Mouse (Mus musculus) kidney, embryonic 16.5 days (tissue): ENCODE data around the gene 9130019O22Rik. TPM values are rescaled to one million over a fixed set of nuclear protein-coding genes. Genes with fewer than 3 reads are reported as not detected.
"Not testable (repeated sequence)": the region's sequence is repeated elsewhere in the genome, so short reads cannot be mapped to it uniquely, and the experiment has no call there.

Source experiments
- ATAC-seq: fragments of 200-750 bp; cut with Nextera tagmentation; 2 replicates; pipeline ENCODE4 v1.8.0; 2017; ENCODE audit warnings: moderate TSS enrichment; ENCODE audit not compliant: low FRiP score, low TSS enrichment
- H3K27ac ChIP-seq: fragments of 300-500 bp; sonication (generic); 2 replicates; pipeline ENCODE4 v1.5.1; 2014; ENCODE audit warnings: low read length
- H3K27me3 ChIP-seq: fragments of 300-500 bp; sonication (generic); 2 replicates; pipeline ENCODE4 v1.6.1; 2014; ENCODE audit warnings: low read length, control low read depth, mixed read lengths; ENCODE audit not compliant: insufficient read depth
- H3K36me3 ChIP-seq: fragments of 300-500 bp; sonication (generic); 2 replicates; pipeline ENCODE4 v1.6.1; 2014; ENCODE audit warnings: low read length, control low read depth, mixed read lengths; ENCODE audit not compliant: insufficient read depth
- H3K4me1 ChIP-seq: fragments of 300-500 bp; sonication (generic); 2 replicates; pipeline ENCODE4 v1.6.1; 2014; ENCODE audit warnings: low read length, control low read depth, mixed read lengths; ENCODE audit not compliant: insufficient read depth
- H3K4me2 ChIP-seq: fragments of 300-500 bp; sonication (generic); replicated peaks from 2 replicates; pipeline ENCODE4 v1.6.1; 2014; ENCODE audit warnings: low read depth, low read length
- H3K4me3 ChIP-seq: fragments of 300-500 bp; sonication (generic); 2 replicates; pipeline ENCODE4 v1.5.1; 2014; ENCODE audit warnings: mild to moderate bottlenecking, low read length
- H3K9ac ChIP-seq: fragments of 300-500 bp; sonication (generic); replicated peaks from 2 replicates; pipeline ENCODE4 v1.6.1; 2014; ENCODE audit warnings: low read length
- H3K9me3 ChIP-seq: fragments of 300-500 bp; sonication (generic); 2 replicates; pipeline ENCODE4 v1.6.1; 2016; ENCODE audit warnings: low read length, control low read depth
- WGBS: fragments of 180-500 bp; shearing (Covaris S2); extraction: QIAGEN DNeasy Blood & Tissue Kit; methylation state at CpG from one replicate; pipeline ENCODE4 v1.1.7; 2014; 5-methylcytosine and 5-hydroxymethylcytosine counted together
- polyA plus RNA-seq: library from polyadenylated mRNA; unstranded; fragments of >200 nt; fragmentation: Nextera tagmentation; extraction: Ambion mirVana; gene quantifications from 2 replicates; pipeline ENCODE4 v1.2.1, GENCODE M21; 2015

The 9130019O22Rik gene
- polyA plus RNA-seq, 1 experiment from 2014 or later, result 6.8 TPM

DNA sequence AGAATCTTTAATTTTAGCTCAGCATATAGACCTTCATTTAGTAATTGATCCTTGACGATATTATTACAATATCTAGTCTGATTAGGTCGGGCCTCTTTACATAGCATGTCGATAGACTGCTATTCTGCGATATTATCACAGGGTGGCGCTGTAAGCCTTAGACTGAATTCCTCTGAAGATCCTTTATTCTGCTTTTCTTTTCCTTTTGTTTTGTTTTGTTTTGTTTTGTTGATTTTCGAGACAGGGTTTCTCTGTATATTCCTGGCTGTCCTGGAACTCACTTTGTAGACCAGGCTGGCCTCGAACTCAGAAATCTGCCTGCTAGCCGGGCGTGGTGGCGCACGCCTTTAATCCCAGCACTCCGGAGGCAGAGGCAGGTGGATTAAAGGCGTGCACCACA lies 24.5 kb downstream of the 9130019O22Rik start:
- WGBS, result 25% methylated on average over 13 of the region's 13 CpGs
- H3K4me2 ChIP-seq, result 0 out of 2 replicates have a peak overlapping the region, but pooled peaks have one; percentile 33

GRCm38 (mm10) chr7:127361449-127361848 lies 25.5 kb downstream of the 9130019O22Rik start:
- no peak for ATAC-seq
- H3K4me2 ChIP-seq, result no peak overlapping the region
- H3K27me3 ChIP-seq, result peaks cover 14% of the 10 kb centered on the region; the same call in 1 of the 2 replicates
- H3K4me3 ChIP-seq, result no peak overlapping the region
- no peak overlapping the region for H3K27ac ChIP-seq
- no peaks in the 10 kb centered on the region for H3K36me3 ChIP-seq
- no peak overlapping the region for H3K9ac ChIP-seq
- 41% methylated on average over 13 of the region's 13 CpGs for WGBS
- no peaks in the 10 kb centered on the region for H3K9me3 ChIP-seq
- peaks cover 4% of the 10 kb centered on the region for H3K4me1 ChIP-seq

More for the DNA sequence above, 24.5 kb downstream of the 9130019O22Rik start:
- Histone ChIP-seq H3K27me3 (peaks cover 14% of the 10 kb centered on the region; the same call in 1 of the 2 replicates), H3K4me3 (peak overlapping the region; percentile 29)
- H3K36me3 ChIP-seq, ATAC-seq, H3K9me3 ChIP-seq, H3K9ac ChIP-seq, H3K27ac ChIP-seq, H3K4me1 ChIP-seq: not testable (repeated sequence)

DNA sequence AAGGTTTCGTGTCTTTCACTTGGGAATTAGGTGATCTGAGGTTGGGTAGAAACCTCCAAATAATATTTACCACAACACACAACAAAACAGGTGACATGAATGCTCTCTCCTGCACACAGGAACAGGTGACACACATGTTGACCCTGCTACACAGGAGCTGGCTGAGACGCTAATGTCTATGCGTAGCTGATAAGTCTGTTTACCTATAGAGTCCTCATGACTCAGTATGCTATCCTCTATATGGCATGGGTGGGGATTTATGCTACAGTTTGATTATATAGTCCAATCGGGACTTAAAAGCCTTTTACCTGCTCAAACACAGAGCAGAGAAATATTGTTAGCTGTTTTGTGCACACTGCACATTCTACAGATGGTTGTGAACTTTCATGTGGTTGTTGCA lies 26.7 kb downstream of the 9130019O22Rik start:
- no peak for ATAC-seq
- no peak overlapping the region for H3K27ac ChIP-seq
- no peak overlapping the region for H3K4me2 ChIP-seq
- H3K4me3 ChIP-seq, result no peak overlapping the region
- no peaks in the 10 kb centered on the region for H3K9me3 ChIP-seq
- WGBS, result 74% methylated on average over 4 of the region's 4 CpGs
- H3K36me3 ChIP-seq, result no peaks in the 10 kb centered on the region
- peaks cover 14% of the 10 kb centered on the region; the same call in 1 of the 2 replicates for H3K27me3 ChIP-seq
- H3K4me1 ChIP-seq, result peaks cover 4% of the 10 kb centered on the region
- no peak overlapping the region for H3K9ac ChIP-seq

DNA sequence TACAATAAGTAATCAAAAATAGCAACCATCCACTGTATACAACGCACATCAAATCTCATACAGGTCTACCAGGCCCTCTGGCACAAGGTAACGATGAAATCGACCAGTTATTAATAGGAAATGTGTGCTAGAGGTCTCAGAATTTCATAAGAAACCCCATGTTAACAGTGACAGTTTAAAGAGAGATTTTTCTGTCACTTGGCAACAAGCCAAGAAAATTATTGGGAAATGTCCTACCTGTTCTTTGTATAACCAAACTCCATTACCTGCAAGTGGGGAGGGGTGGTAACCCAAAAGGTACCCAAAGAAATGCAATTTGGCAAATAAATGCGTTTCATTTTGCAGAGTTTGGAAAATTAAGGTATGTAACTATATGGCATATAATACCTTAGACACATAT lies 28.5 kb downstream of the 9130019O22Rik start:
- Histone ChIP-seq H3K36me3 (no peaks in the 10 kb centered on the region), H3K27ac (no peak overlapping the region), H3K9me3 (no peaks in the 10 kb centered on the region), H3K4me3 (no peak overlapping the region), H3K4me2 (no peak overlapping the region), H3K9ac (no peak overlapping the region), H3K4me1 (peaks cover 3% of the 10 kb centered on the region), H3K27me3 (peaks cover 11% of the 10 kb centered on the region; the same call in 1 of the 2 replicates)
- ATAC-seq, result no peak
- 74% methylated on average over 4 of the region's 4 CpGs for WGBS

- no peak for ATAC-seq
- no peak overlapping the region for H3K4me3 ChIP-seq
- no peak overlapping the region for H3K4me2 ChIP-seq
- H3K27me3 ChIP-seq, result peaks cover 11% of the 10 kb centered on the region; the same call in 1 of the 2 replicates
- WGBS, result 56% methylated on average over 2 of the region's 2 CpGs
- no peak overlapping the region for H3K27ac ChIP-seq
- H3K9me3 ChIP-seq, result no peaks in the 10 kb centered on the region
- H3K9ac ChIP-seq, result no peak overlapping the region
- no peaks in the 10 kb centered on the region for H3K4me1 ChIP-seq
- no peaks in the 10 kb centered on the region for H3K36me3 ChIP-seq
These were observed 29.1 kb downstream of the 9130019O22Rik start for GRCm38 (mm10) chr7:127357871-127358270.

DNA sequence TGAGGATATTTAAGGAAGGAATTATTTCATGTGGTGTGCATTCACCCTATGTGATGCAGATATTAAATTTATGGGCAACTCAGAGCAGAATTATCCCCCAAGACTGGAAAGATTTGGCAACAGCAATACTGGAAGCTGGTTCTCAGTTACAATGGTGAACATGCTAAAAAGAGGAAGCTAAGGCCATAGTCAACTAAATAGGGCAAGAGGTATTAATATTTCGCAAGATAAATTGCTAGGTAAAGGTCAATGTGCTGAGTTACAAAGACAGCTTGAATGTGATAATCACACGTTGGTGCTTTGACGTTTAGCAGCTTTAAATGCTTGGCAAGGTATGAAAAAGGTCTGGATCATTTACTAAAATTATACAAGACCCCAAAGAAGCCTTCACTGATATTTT lies 31.2 kb downstream of the 9130019O22Rik start:
- Histone ChIP-seq H3K9me3 (no peaks in the 10 kb centered on the region), H3K4me2 (no peak overlapping the region), H3K9ac (no peak overlapping the region), H3K27me3 (peaks cover 9% of the 10 kb centered on the region; the same call in 1 of the 2 replicates), H3K4me1 (no peaks in the 10 kb centered on the region), H3K36me3 (no peaks in the 10 kb centered on the region), H3K4me3 (no peak overlapping the region), H3K27ac (no peak overlapping the region)
- ATAC-seq, result no peak
- WGBS, result 63% methylated on average over 3 of the region's 3 CpGs

DNA sequence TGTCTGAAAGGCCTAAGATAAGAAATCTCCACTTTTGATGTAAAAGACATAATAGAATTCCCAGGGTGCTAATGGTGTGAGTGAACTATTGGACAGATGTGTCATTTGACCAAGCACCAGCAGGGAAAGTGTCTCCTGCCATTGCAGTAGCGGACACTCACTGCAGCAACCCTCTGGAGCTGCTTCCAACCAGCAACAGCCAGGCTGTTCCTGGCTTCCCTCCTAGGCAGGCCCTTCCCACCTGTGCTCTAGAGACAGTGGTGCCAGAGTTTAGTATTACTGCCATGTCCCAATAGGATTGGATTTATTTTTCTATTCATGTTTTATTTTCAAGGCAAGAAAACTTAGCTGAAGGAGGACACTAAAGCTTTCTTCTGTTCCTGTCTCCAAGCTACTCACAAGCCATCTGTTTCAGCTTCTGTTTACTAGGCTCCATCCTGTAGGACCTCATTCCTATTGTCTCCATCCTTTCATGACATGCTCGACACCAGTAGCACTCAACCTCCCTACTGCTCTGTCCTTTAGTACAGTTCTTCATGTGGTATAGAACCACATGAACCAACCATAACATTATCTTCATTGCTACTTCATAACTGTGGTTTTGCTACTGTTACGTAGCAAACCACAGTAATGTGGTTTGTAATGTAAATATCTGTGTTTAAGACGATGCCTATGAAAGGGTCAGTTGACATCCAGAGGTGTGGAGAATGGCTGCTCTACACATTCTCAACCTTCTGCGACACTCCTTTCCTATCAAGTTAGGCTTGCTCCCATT lies 35.5 kb downstream of the 9130019O22Rik start:
- H3K4me1 ChIP-seq, result peaks cover 8% of the 10 kb centered on the region
- WGBS, result 90% methylated on average over 5 of the region's 5 CpGs
- no peaks in the 10 kb centered on the region for H3K27me3 ChIP-seq
- H3K4me3 ChIP-seq, result no peak overlapping the region
- no peaks in the 10 kb centered on the region for H3K9me3 ChIP-seq
- H3K36me3 ChIP-seq, result no peaks in the 10 kb centered on the region
- no peak overlapping the region for H3K4me2 ChIP-seq
- H3K9ac ChIP-seq, result no peak overlapping the region
- H3K27ac ChIP-seq, result no peak overlapping the region
- no peak for ATAC-seq

DNA sequence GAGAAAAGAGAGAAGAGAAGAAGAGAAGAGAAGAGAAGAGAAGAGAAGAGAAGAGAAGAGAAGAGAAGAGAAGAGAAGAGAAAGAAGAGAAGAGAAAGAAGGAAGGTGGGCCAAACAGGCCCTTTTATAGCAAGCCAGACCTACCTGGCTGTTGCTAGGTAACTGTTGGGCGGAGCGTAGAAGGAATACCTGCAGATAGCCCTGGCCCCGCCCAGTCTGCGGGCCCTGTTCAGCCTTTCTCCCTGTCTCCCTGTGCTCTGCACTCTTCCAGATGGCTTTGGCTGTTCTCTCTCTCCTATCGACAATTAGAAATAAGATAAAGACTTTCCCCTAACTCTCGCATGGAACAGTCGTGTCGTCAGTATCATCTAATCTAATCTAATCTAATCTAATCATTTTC lies 40.3 kb downstream of the 9130019O22Rik start:
- no peak for ATAC-seq
- peak overlapping the region; percentile 91 for H3K9ac ChIP-seq
- H3K4me1 ChIP-seq, result peaks cover 20% of the 10 kb centered on the region
- 13% methylated on average over 8 of the region's 8 CpGs for WGBS
- peak overlapping the region; percentile 75 for H3K4me2 ChIP-seq
- peaks cover 17% of the 10 kb centered on the region for H3K36me3 ChIP-seq
- peak overlapping the region; percentile 99; the same call in 1 of the 2 replicates for H3K27ac ChIP-seq
- H3K9me3 ChIP-seq, result no peaks in the 10 kb centered on the region
- no peaks in the 10 kb centered on the region for H3K27me3 ChIP-seq
- peak overlapping the region; percentile 79 for H3K4me3 ChIP-seq

DNA sequence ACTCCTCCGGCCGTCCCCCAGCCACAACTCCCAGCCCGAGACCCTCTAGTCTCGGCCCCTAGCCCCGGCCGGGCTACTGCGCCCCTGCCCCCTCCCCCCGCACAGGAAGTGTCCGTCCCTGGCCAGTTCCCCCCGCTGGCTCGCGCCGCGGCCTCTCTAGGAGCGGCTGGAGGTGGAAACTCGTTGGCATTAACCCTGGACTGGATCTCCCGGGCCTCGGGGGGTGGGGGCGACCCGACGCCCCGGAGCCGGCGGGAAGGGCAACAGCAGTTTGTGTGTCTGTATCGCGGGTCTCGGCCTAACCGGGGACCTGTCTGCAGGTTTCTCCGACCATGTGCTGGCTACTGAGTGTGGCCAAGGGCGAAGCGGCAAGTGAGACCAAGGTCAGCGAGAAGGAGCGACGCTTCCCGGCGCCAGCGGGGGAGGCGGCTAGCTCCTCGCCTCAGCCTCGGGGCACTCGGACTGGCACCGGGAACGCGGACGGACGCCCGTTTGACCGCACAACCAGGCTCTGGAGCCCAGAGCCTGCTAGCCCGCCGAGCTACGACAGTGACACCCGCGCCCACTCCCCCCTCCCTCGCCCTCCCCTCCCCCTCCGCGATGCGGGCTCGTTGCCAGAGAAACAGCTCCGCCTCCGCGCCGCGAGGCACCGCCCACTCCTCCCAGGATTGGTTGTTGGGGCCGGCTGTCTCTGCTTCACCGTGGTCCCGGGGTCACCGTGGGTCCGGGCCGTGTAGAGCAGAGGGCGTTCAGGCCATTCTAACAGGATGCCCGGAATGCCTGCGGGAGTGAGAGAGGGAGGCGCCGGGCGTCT lies 41.2 kb downstream of the 9130019O22Rik start, which contains the start of gene Zfp768:
Gene Zfp768, minus strand, starts transcription at position 78 of the 814 bp plus-strand sequence.
- H3K4me3 ChIP-seq, result peak within 1 kb of the TSS; percentile 79
- peak within 1 kb of the TSS; percentile 75 for H3K4me2 ChIP-seq
- H3K27me3 ChIP-seq, result no peaks in the 10 kb centered on the region
- WGBS, result under 1% methylated on average over 75 of the region's 76 CpGs
- H3K9ac ChIP-seq, result peak within 1 kb of the TSS; percentile 91
- H3K4me1 ChIP-seq, result peaks cover 22% of the 10 kb centered on the region
- ATAC-seq, result peak; percentile 95
- H3K36me3 ChIP-seq, result peaks cover 23% of the 10 kb centered on the region
- H3K9me3 ChIP-seq, result no peaks in the 10 kb centered on the region
- peak within 1 kb of the TSS; percentile 99 for H3K27ac ChIP-seq
